Mouse (Mus musculus): Measurements from ENCODE around the gene Lrtm2. TPM values are rescaled to one million over a fixed set of nuclear protein-coding genes. Genes with fewer than 3 reads are reported as not detected.

Lrtm2 gene
- total and polyA plus RNA-seq, 2 experiments from 2014 or later = 12.7 to 17.8 TPM

DNA sequence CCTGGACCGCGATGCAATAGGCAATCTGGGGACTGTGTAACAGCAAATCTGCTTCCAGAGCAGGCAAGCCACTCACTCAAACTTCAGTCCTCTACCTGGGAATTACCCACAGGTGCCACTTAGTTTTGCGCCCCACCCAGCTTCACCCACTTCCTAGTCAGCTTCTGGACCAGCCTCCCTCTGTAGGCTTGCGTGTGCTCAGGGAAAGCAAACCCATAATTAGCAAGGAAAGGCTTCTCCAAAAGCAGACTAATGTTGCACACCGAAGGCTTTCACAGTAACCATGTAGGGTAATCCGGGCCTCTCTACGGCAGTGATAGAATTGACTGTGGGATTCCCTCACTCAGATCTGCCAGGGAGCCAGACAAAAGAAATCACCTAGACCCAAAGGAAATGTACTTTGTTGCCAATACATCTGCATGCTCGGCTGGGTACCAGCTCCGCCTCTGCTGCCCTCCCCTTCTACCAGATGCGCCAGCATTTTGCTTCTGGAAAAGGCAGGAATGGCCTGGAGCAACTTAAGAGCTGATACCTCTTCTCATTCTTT is 22.6 kb downstream of the Lrtm2 start:
- peak; percentile 26 for DNase-seq
- no peak for TF ChIP-seq CTCF (IDR thresholded peaks at IDR 0.05; ENCODE audit: low read depth)
- H3K27me3 ChIP-seq (ENCODE audit: insufficient read depth, low read length) = no peaks in the 10 kb centered on the region
- no peak overlapping the region for H3K4me3 ChIP-seq (ENCODE audit: low read depth, low read length)
- ATAC-seq = peak; percentile 58
- no peak overlapping the region for H3K4me2 ChIP-seq (ENCODE audit: low read depth)
- no peaks in the 10 kb centered on the region for H3K4me1 ChIP-seq (ENCODE audit: insufficient read depth)
- H3K9me3 ChIP-seq (ENCODE audit: low read length) = no peaks in the 10 kb centered on the region
- H3K9ac ChIP-seq = no peak overlapping the region
- no peaks in the 10 kb centered on the region for H3K36me3 ChIP-seq (ENCODE audit: insufficient read depth)
- WGBS = 41% methylated on average over 10 of the region's 10 CpGs
- 0 out of 2 replicates have a peak overlapping the region, but pooled peaks have one; percentile 4 for H3K27ac ChIP-seq (ENCODE audit: low read depth, low read length)

DNA sequence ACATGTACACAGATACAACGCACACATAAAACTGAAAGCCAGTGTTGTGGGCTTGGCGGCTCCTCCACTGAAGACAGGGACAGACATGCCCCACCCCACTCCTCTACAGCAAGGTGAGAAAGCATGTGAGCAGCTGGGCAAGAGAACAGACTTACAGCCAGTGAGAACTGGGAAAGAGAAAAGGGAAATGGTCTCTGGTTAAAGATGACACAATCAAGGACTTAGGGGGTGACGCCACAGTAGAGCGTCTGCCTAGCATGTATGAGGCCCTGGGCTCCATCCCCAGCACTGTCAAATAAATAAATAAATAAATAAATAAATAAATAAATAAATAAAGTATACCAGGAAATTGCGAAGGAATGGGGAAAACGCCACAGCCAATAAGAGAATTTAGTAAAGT is 27.2 kb downstream of the Lrtm2 start:
- H3K27ac ChIP-seq (ENCODE audit: low read depth, low read length) = no peak overlapping the region
- ATAC-seq (no peak), DNase-seq (no peak)
- H3K9me3 ChIP-seq (ENCODE audit: low read length) = no peaks in the 10 kb centered on the region
- H3K9ac ChIP-seq = no peak overlapping the region
- no peaks in the 10 kb centered on the region for H3K27me3 ChIP-seq (ENCODE audit: insufficient read depth, low read length)
- no peak overlapping the region for H3K4me2 ChIP-seq (ENCODE audit: low read depth)
- no peak for TF ChIP-seq CTCF (IDR thresholded peaks at IDR 0.05; ENCODE audit: low read depth)
- no peaks in the 10 kb centered on the region for H3K36me3 ChIP-seq (ENCODE audit: insufficient read depth)
- WGBS = 95% methylated on average over 6 of the region's 6 CpGs
- no peaks in the 10 kb centered on the region for H3K4me1 ChIP-seq (ENCODE audit: insufficient read depth)
- no peak overlapping the region for H3K4me3 ChIP-seq (ENCODE audit: low read depth, low read length)

GRCm38 (mm10) chr6:119301310-119301709 is 29.3 kb downstream of the Lrtm2 start:
- 91% methylated on average over 3 of the region's 3 CpGs for WGBS
- no peak overlapping the region for H3K4me2 ChIP-seq (ENCODE audit: low read depth)
- no peaks in the 10 kb centered on the region for H3K36me3 ChIP-seq (ENCODE audit: insufficient read depth)
- DNase-seq = no peak
- no peaks in the 10 kb centered on the region for H3K27me3 ChIP-seq (ENCODE audit: insufficient read depth, low read length)
- no peaks in the 10 kb centered on the region for H3K9me3 ChIP-seq (ENCODE audit: low read length)
- H3K27ac ChIP-seq (ENCODE audit: low read depth, low read length) = no peak overlapping the region
- no peak overlapping the region for H3K4me3 ChIP-seq (ENCODE audit: low read depth, low read length)
- H3K4me1 ChIP-seq (ENCODE audit: insufficient read depth) = no peaks in the 10 kb centered on the region
- H3K9ac ChIP-seq = no peak overlapping the region
- ATAC-seq = no peak
- TF ChIP-seq CTCF (IDR thresholded peaks at IDR 0.05; ENCODE audit: low read depth) = no peak

DNA sequence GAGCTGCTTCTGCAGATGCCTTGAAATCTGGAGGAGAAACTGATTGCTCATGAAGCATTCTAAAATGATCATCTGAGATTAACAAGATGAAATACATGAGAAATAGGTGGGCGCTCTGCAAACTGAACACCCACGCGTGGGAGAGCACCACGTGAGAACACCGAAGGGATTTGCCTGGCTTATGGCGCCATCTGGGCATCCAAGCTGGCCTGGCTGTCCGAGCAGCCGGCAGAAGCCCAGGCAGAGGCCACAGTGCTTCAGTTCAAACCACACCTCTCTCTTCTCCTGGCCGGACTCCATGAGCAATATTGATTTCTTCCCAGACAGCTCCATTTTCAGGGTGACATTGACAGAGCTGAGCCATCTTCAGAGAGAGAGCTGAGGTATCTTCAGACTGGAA is 49.8 kb downstream of the Lrtm2 start:
- Histone ChIP-seq H3K4me1 (ENCODE audit: insufficient read depth) (no peaks in the 10 kb centered on the region), H3K36me3 (ENCODE audit: insufficient read depth) (no peaks in the 10 kb centered on the region), H3K4me2 (ENCODE audit: low read depth) (no peak overlapping the region), H3K9me3 (ENCODE audit: low read length) (peaks cover 5% of the 10 kb centered on the region; the same call in 1 of the 2 replicates), H3K27ac (ENCODE audit: low read depth, low read length) (no peak overlapping the region), H3K9ac (no peak overlapping the region), H3K4me3 (ENCODE audit: low read depth, low read length) (no peak overlapping the region), H3K27me3 (ENCODE audit: insufficient read depth, low read length) (no peaks in the 10 kb centered on the region)
- ATAC-seq = 0 out of 2 replicates have a peak, but pooled peaks have one; percentile 20
- no peak for TF ChIP-seq CTCF (IDR thresholded peaks at IDR 0.05; ENCODE audit: low read depth)
- WGBS = 64% methylated on average over 9 of the region's 9 CpGs
- peak; percentile 28 for DNase-seq

DNA sequence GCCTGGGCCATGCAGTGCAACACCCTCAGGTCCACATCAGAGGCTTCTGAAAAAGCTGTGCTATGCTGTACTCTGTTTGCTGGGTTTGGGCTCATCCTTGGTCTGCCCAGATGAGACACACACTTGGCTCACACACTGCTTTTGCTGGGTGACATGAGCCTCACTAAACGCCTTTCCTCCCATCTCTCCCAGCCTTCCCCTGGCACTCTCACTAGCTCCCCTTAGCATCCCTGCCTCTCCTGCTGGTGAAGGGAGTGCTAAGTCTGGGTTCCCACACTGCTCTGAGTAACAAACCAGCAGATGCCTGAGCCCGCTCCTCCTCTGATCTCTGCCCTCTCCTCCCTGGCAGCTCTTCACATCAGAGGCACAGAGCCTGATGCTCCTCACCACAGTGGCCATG is 53.9 kb downstream of the Lrtm2 start:
- Histone ChIP-seq H3K4me3 (ENCODE audit: low read depth, low read length) (no peak overlapping the region), H3K4me1 (ENCODE audit: insufficient read depth) (no peaks in the 10 kb centered on the region), H3K4me2 (ENCODE audit: low read depth) (no peak overlapping the region), H3K27ac (ENCODE audit: low read depth, low read length) (no peak overlapping the region), H3K36me3 (ENCODE audit: insufficient read depth) (no peaks in the 10 kb centered on the region), H3K27me3 (ENCODE audit: insufficient read depth, low read length) (no peaks in the 10 kb centered on the region), H3K9me3 (ENCODE audit: low read length) (no peaks in the 10 kb centered on the region), H3K9ac (no peak overlapping the region)
- no peak for DNase-seq
- 67% methylated on average over 2 of the region's 2 CpGs for WGBS
- ATAC-seq = peak; percentile 29
- TF ChIP-seq CTCF (IDR thresholded peaks at IDR 0.05; ENCODE audit: low read depth) = no peak

Other genes with a start within 250 kb of the Lrtm2 start
- 24.0 and 29.6 TPM in 2 replicates for gene Dcp1b, start 155.5 kb downstream of the Lrtm2 start, total RNA-seq (2014; rRNA removed)
- gene Dcp1b, start 155.5 kb downstream of the Lrtm2 start, polyA plus RNA-seq (2015; fragmentation: Nextera tagmentation; extraction: Ambion mirVana) = 12.3 and 12.5 TPM in 2 replicates
- gene Cacna1c, start 134.3 kb downstream of the Lrtm2 start, total RNA-seq (2014; rRNA removed) = 36.2 and 43.3 TPM in 2 replicates
- gene Cacna1c, start 134.3 kb downstream of the Lrtm2 start, polyA plus RNA-seq (2015; fragmentation: Nextera tagmentation; extraction: Ambion mirVana) = 3.2 and 4.2 TPM in 2 replicates
- 0.31 and 0.62 TPM in 2 replicates for gene Cacna2d4, start 94.2 kb downstream of the Lrtm2 start, total RNA-seq (2014; rRNA removed)
- gene Cacna2d4, start 94.2 kb downstream of the Lrtm2 start, polyA plus RNA-seq (2015; fragmentation: Nextera tagmentation; extraction: Ambion mirVana) = 0.48 and 0.55 TPM in 2 replicates
- 42.9 and 46.9 TPM in 2 replicates for gene Adipor2, start 86.9 kb upstream of the Lrtm2 start, total RNA-seq (2014; rRNA removed)
- 24.6 and 34.0 TPM in 2 replicates for gene Adipor2, start 86.9 kb upstream of the Lrtm2 start, polyA plus RNA-seq (2015; fragmentation: Nextera tagmentation; extraction: Ambion mirVana)
- 40.3 and 54.5 TPM in 2 replicates for gene Fbxl14, start 148.9 kb upstream of the Lrtm2 start, total RNA-seq (2014; rRNA removed)
- 1.9 and 2.2 TPM in 2 replicates for gene Fbxl14, start 148.9 kb upstream of the Lrtm2 start, polyA plus RNA-seq (2015; fragmentation: Nextera tagmentation; extraction: Ambion mirVana)
- gene Wnt5b, start 213.6 kb upstream of the Lrtm2 start, total RNA-seq (2014; rRNA removed) = 3.1 and 4.4 TPM in 2 replicates
- gene Wnt5b, start 213.6 kb upstream of the Lrtm2 start, polyA plus RNA-seq (2015; fragmentation: Nextera tagmentation; extraction: Ambion mirVana) = 2.2 and 2.5 TPM in 2 replicates